Mouse (Mus musculus): ENCODE measurements at regions not wholly inside any gene's neighbourhood (a gene's known extent, or its start where the extent isn't known, plus 50 kb on each side); places are given as distances from the start of the nearest gene placed in this dataset.
"Not testable (repeated sequence)": the region's sequence is repeated elsewhere in the genome, so short reads cannot be mapped to it uniquely, and the experiment has no call there.

DNA sequence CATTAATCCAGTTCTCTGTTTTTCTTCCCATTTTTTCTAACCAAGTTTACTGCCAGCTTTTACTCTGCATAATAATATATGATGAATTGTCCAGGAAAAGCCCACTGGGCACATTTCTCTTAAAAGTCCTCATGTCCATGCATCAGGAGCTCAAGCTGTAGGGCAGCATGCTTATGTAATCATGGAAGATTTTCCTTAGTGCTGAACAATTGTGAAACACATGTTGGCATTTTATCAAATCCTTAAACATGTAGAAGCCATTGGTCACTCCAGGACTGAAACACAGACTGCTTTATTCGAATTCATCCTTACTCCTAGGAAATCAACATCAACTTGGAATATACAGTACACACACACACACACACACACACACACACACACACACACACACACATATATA, 198.4 kb downstream of the Lyplal1 start:
- Histone ChIP-seq H3K9ac (no peak overlapping the region), H3K4me1 (no peaks in the 10 kb centered on the region)
- WGBS, result 80% methylated on average over 1 of the region's 1 CpGs

GRCm38 (mm10) chr1:185923723-185924122, 193.4 kb downstream of the Lyplal1 start:
- H3K4me3 ChIP-seq (replicated peaks), result no peak overlapping the region
- no peak overlapping the region for H3K27ac ChIP-seq
- H3K4me1 ChIP-seq, result no peaks in the 10 kb centered on the region
- H3K36me3 ChIP-seq, result no peaks in the 10 kb centered on the region
- H3K9ac ChIP-seq, result no peak overlapping the region
- no peak overlapping the region for H3K4me2 ChIP-seq
- H3K27me3 ChIP-seq, result no peaks in the 10 kb centered on the region
- no peaks in the 10 kb centered on the region for H3K9me3 ChIP-seq (replicated peaks)
- ATAC-seq (replicated peaks; ENCODE audit: low FRiP score), result no peak
- 78% methylated on average over 2 of the region's 2 CpGs for WGBS

More for the DNA sequence above, 198.4 kb downstream of the Lyplal1 start:
- Histone ChIP-seq H3K27ac (no peak overlapping the region), H3K27me3 (no peaks in the 10 kb centered on the region), H3K9me3 (replicated peaks) (no peaks in the 10 kb centered on the region), H3K36me3 (no peaks in the 10 kb centered on the region), H3K4me2 (no peak overlapping the region), H3K4me3 (replicated peaks) (no peak overlapping the region)
- no peak for ATAC-seq (replicated peaks; ENCODE audit: low FRiP score)

DNA sequence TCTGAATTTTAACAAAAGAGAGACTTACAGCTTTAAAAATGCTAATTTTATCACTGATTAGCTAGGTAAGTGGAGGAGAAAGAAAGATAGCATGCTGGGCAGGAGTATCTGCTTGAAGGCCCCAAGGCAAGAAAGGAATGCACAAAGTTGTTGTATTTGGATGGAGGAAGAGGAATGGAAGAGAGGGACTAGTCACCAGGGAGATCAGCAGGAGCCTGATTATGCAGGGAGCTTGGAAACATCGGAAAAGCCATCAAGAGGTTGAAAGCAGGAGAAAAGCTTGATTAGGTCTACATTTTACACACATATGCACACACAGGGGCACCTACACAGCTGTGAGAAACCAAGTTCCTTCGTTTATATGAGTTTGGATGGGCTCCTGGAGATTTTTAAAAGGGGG, 188.1 kb downstream of the Lyplal1 start:
- H3K27ac ChIP-seq, result no peak overlapping the region
- no peak overlapping the region for H3K9ac ChIP-seq
- no peak overlapping the region for H3K4me3 ChIP-seq (replicated peaks)
- no peaks in the 10 kb centered on the region for H3K27me3 ChIP-seq
- 23% methylated on average over 2 of the region's 2 CpGs for WGBS
- ATAC-seq (replicated peaks; ENCODE audit: low FRiP score), result no peak
- no peak overlapping the region for H3K4me2 ChIP-seq
- H3K36me3 ChIP-seq, result no peaks in the 10 kb centered on the region
- no peaks in the 10 kb centered on the region for H3K9me3 ChIP-seq (replicated peaks)
- no peaks in the 10 kb centered on the region for H3K4me1 ChIP-seq

GRCm38 (mm10) chr1:185929761-185930160, 187.3 kb downstream of the Lyplal1 start:
- no peak for ATAC-seq (replicated peaks; ENCODE audit: low FRiP score)
- Histone ChIP-seq H3K9ac (no peak overlapping the region), H3K4me1 (no peaks in the 10 kb centered on the region), H3K36me3 (no peaks in the 10 kb centered on the region), H3K27ac (no peak overlapping the region), H3K27me3 (no peaks in the 10 kb centered on the region), H3K9me3 (replicated peaks) (no peaks in the 10 kb centered on the region), H3K4me3 (replicated peaks) (no peak overlapping the region), H3K4me2 (no peak overlapping the region)
- WGBS, result 89% methylated on average over 5 of the region's 5 CpGs

DNA sequence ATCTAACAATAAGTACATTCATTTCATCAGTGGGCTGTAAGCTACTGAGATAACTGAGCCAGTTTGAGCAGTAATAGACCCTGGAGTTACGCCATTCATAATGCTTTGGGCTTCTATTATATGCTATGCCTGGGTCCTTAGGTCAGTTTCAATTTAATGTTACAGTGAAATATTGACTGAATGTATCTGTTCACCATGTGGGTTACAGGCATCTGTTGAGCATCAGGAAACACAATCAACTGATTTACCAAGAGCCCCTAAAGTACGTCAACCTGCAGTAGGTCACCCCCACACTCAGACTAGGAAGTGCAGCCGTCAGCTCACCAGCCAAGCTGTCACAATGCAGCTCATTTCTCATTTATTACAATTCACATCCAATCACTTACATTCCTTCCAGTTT, 183.5 kb downstream of the Lyplal1 start:
- no peaks in the 10 kb centered on the region for H3K9me3 ChIP-seq (replicated peaks)
- H3K27ac ChIP-seq, result no peak overlapping the region
- H3K27me3 ChIP-seq, result no peaks in the 10 kb centered on the region
- 87% methylated on average over 3 of the region's 3 CpGs for WGBS
- no peak overlapping the region for H3K4me3 ChIP-seq (replicated peaks)
- no peak overlapping the region for H3K9ac ChIP-seq
- no peaks in the 10 kb centered on the region for H3K36me3 ChIP-seq
- no peaks in the 10 kb centered on the region for H3K4me1 ChIP-seq
- no peak for ATAC-seq (replicated peaks; ENCODE audit: low FRiP score)
- no peak overlapping the region for H3K4me2 ChIP-seq

DNA sequence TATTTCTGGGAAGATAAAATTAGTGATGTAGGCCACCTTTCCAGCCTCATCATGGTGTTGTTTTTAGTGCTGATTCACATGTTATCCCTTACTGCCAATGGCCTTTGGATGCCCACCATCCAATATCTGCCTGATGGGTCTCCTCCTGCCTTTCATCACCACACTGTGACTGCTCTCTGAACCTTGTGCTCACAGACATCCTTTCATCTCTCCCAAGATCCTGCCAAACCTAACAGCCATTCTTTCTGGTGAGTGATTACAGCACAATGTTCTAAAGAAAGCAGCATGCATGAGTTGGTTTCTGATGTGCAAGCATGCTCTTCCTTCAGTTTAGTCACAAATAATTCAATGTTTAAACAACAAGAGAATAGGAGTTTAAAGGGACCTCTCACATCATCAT, 180.1 kb downstream of the Lyplal1 start:
- Histone ChIP-seq H3K27ac (no peak overlapping the region), H3K4me3 (replicated peaks) (no peak overlapping the region), H3K4me1 (no peaks in the 10 kb centered on the region), H3K4me2 (no peak overlapping the region), H3K9ac (no peak overlapping the region), H3K9me3 (replicated peaks) (no peaks in the 10 kb centered on the region), H3K27me3 (no peaks in the 10 kb centered on the region), H3K36me3 (no peaks in the 10 kb centered on the region)
- ATAC-seq (replicated peaks; ENCODE audit: low FRiP score), result no peak

GRCm38 (mm10) chr1:185939914-185940313, 177.2 kb downstream of the Lyplal1 start:
- H3K27me3 ChIP-seq, result no peaks in the 10 kb centered on the region
- ATAC-seq (replicated peaks; ENCODE audit: low FRiP score), result no peak
- 82% methylated on average over 3 of the region's 3 CpGs for WGBS
- no peaks in the 10 kb centered on the region for H3K9me3 ChIP-seq (replicated peaks)
- no peak overlapping the region for H3K27ac ChIP-seq
- no peak overlapping the region for H3K9ac ChIP-seq
- H3K36me3 ChIP-seq, result no peaks in the 10 kb centered on the region
- no peaks in the 10 kb centered on the region for H3K4me1 ChIP-seq
- H3K4me3 ChIP-seq (replicated peaks), result no peak overlapping the region
- no peak overlapping the region for H3K4me2 ChIP-seq

DNA sequence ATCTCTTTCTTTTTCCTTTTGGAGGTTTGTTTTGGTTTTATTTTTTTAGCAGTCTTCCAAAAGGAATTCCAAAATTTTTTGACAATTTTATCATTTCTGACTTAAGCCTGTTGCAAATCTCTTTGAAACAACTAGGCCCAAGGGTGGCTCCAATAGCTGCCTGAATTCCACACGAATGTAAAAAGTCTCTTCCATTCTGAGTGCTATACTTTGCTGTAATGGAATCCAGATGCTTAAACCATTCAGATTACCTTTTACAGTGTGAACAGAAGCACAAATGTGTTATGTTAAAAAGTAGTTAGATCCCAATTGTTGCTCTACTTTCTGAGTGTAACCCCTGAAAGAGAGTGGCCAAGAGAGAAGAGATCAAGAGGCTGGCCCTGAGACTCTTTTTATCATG, 176.6 kb downstream of the Lyplal1 start:
- Histone ChIP-seq H3K36me3 (no peaks in the 10 kb centered on the region), H3K4me2 (no peak overlapping the region), H3K9ac (no peak overlapping the region), H3K27me3 (no peaks in the 10 kb centered on the region), H3K4me3 (replicated peaks) (no peak overlapping the region), H3K9me3 (replicated peaks) (no peaks in the 10 kb centered on the region), H3K4me1 (no peaks in the 10 kb centered on the region), H3K27ac (no peak overlapping the region)
- no peak for ATAC-seq (replicated peaks; ENCODE audit: low FRiP score)
- WGBS, result 77% methylated on average over 1 of the region's 1 CpGs

GRCm38 (mm10) chr1:185951163-185951562, 165.9 kb downstream of the Lyplal1 start:
- H3K4me2 ChIP-seq, result no peak overlapping the region
- no peak overlapping the region for H3K27ac ChIP-seq
- no peak overlapping the region for H3K9ac ChIP-seq
- no peaks in the 10 kb centered on the region for H3K27me3 ChIP-seq
- WGBS, result 59% methylated on average over 1 of the region's 1 CpGs
- H3K36me3 ChIP-seq, result no peaks in the 10 kb centered on the region
- H3K9me3 ChIP-seq (replicated peaks), result no peaks in the 10 kb centered on the region
- no peak overlapping the region for H3K4me3 ChIP-seq (replicated peaks)
- H3K4me1 ChIP-seq, result no peaks in the 10 kb centered on the region
- no peak for ATAC-seq (replicated peaks; ENCODE audit: low FRiP score)

DNA sequence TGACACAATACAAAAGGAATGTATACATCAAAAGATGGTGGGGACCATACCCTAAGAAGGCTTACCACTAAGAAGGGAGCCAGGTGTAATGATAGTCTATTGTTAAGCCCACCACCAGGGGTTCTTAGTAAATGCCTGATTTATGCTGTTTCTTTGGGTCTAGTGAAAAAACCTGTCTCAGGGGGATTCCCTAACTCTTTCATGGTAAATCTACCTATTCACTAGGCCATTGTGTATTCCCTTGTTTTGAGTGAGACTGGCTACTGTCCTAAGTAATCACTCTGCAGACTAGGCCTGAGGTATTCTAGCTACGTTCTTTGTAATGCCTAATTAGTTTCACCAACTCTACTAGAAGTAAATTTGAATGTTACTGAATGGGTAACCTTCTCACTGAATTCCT, 161.3 kb downstream of the Lyplal1 start:
- H3K4me1 ChIP-seq, result peaks cover 11% of the 10 kb centered on the region
- H3K4me2 ChIP-seq; H3K9me3 ChIP-seq (replicated peaks); H3K27ac ChIP-seq; H3K4me3 ChIP-seq (replicated peaks); H3K36me3 ChIP-seq; H3K27me3 ChIP-seq; H3K9ac ChIP-seq; ATAC-seq (replicated peaks; ENCODE audit: low FRiP score): not testable (repeated sequence)
- 78% methylated on average over 1 of the region's 1 CpGs for WGBS

GRCm38 (mm10) chr1:185957557-185957956, 159.6 kb downstream of the Lyplal1 start:
- Histone ChIP-seq H3K27ac (no peak overlapping the region), H3K4me3 (replicated peaks) (no peak overlapping the region), H3K4me2 (peak overlapping the region; percentile 5; the same call in 1 of the 2 replicates), H3K9ac (no peak overlapping the region), H3K9me3 (replicated peaks) (no peaks in the 10 kb centered on the region), H3K4me1 (peaks cover 11% of the 10 kb centered on the region), H3K27me3 (no peaks in the 10 kb centered on the region), H3K36me3 (no peaks in the 10 kb centered on the region)
- 43% methylated on average over 3 of the region's 3 CpGs for WGBS
- ATAC-seq (replicated peaks; ENCODE audit: low FRiP score), result no peak

GRCm38 (mm10) chr1:185958276-185958675, 158.8 kb downstream of the Lyplal1 start:
- Histone ChIP-seq H3K9ac (no peak overlapping the region), H3K4me1 (peaks cover 11% of the 10 kb centered on the region), H3K36me3 (no peaks in the 10 kb centered on the region), H3K9me3 (replicated peaks) (no peaks in the 10 kb centered on the region), H3K27me3 (no peaks in the 10 kb centered on the region), H3K4me3 (replicated peaks) (no peak overlapping the region), H3K27ac (no peak overlapping the region), H3K4me2 (peak overlapping the region; percentile 5; the same call in 1 of the 2 replicates)
- ATAC-seq (replicated peaks; ENCODE audit: low FRiP score), result no peak
- 29% methylated on average over 10 of the region's 10 CpGs for WGBS

- Histone ChIP-seq H3K4me2 (no peak overlapping the region), H3K27ac (no peak overlapping the region), H3K36me3 (no peaks in the 10 kb centered on the region), H3K4me3 (replicated peaks) (no peak overlapping the region), H3K4me1 (peaks cover 11% of the 10 kb centered on the region), H3K9ac (no peak overlapping the region), H3K9me3 (replicated peaks) (no peaks in the 10 kb centered on the region), H3K27me3 (no peaks in the 10 kb centered on the region)
- no peak for ATAC-seq (replicated peaks; ENCODE audit: low FRiP score)
- 69% methylated on average over 3 of the region's 3 CpGs for whole genome bisulfite sequencing
Observed at GRCm38 (mm10) chr1:185962606-185963005, 154.5 kb downstream of the Lyplal1 start.
